Mouse (Mus musculus): Measurements from ENCODE around the gene Fbxl21. TPM values are rescaled to one million over a fixed set of nuclear protein-coding genes. Genes with fewer than 3 reads are reported as not detected.

The Fbxl21 gene
- polyA plus RNA-seq, 1 experiment from 2014 or later, result 1.5 TPM

GRCm38 (mm10) chr13:56580450-56580849 is 58.2 kb downstream of the Fbxl21 start:
- WGBS, result 86% methylated on average over 5 of the region's 5 CpGs
- Histone ChIP-seq H3K36me3 (ENCODE audit: control insufficient read depth, insufficient read depth, low read length) (no peaks in the 10 kb centered on the region), H3K4me2 (ENCODE audit: low read length) (no peak overlapping the region), H3K4me1 (ENCODE audit: control insufficient read depth in 2 of 2, insufficient read depth in 2 of 2, low read length in 2 of 2) (peaks cover 18 to 19% of the 10 kb centered on the region in 2 experiments), H3K27me3 (ENCODE audit: control insufficient read depth, insufficient read depth, low read length) (no peaks in the 10 kb centered on the region), H3K9me3 (ENCODE audit: control insufficient read depth, low read length) (no peaks in the 10 kb centered on the region), H3K4me3 (ENCODE audit: control insufficient read depth in 1 of 2, insufficient read depth in 1 of 2, low read depth in 1 of 2, low read length in 2 of 2) (no peak overlapping the region), H3K27ac (replicated peaks in 1 of 2; ENCODE audit: control insufficient read depth in 1 of 2, insufficient read depth in 1 of 2, low read depth in 2 of 2, low read length in 2 of 2) (no peak overlapping the region), H3K9ac (ENCODE audit: low read length) (no peak overlapping the region)
- ATAC-seq (ENCODE audit: insufficient number of reproducible peaks, insufficient read depth, low FRiP score, low read depth), result no peak

GRCm38 (mm10) chr13:56581512-56581911 is 59.2 kb downstream of the Fbxl21 start:
- Histone ChIP-seq H3K9ac (ENCODE audit: low read length) (no peak overlapping the region), H3K4me3 (ENCODE audit: control insufficient read depth in 1 of 2, insufficient read depth in 1 of 2, low read depth in 1 of 2, low read length in 2 of 2) (no peak overlapping the region), H3K27ac (replicated peaks in 1 of 2; ENCODE audit: control insufficient read depth in 1 of 2, insufficient read depth in 1 of 2, low read depth in 2 of 2, low read length in 2 of 2) (peak overlapping the region; percentile 64 to 86), H3K4me2 (ENCODE audit: low read length) (no peak overlapping the region), H3K4me1 (ENCODE audit: control insufficient read depth in 2 of 2, insufficient read depth in 2 of 2, low read length in 2 of 2) (peaks cover 15 to 18% of the 10 kb centered on the region in 2 experiments), H3K36me3 (ENCODE audit: control insufficient read depth, insufficient read depth, low read length) (no peaks in the 10 kb centered on the region), H3K27me3 (ENCODE audit: control insufficient read depth, insufficient read depth, low read length) (no peaks in the 10 kb centered on the region), H3K9me3 (ENCODE audit: control insufficient read depth, low read length) (no peaks in the 10 kb centered on the region)
- ATAC-seq (ENCODE audit: insufficient number of reproducible peaks, insufficient read depth, low FRiP score, low read depth), result peak; percentile 10; the same call in 1 of the 2 replicates
- 14% methylated on average over 3 of the region's 3 CpGs for WGBS

- no peaks in the 10 kb centered on the region for H3K27me3 ChIP-seq (ENCODE audit: control insufficient read depth, insufficient read depth, low read length)
- WGBS, result 11% methylated on average over 6 of the region's 6 CpGs
- no peaks in the 10 kb centered on the region for H3K36me3 ChIP-seq (ENCODE audit: control insufficient read depth, insufficient read depth, low read length)
- no peak overlapping the region for H3K4me3 ChIP-seq (ENCODE audit: control insufficient read depth in 1 of 2, insufficient read depth in 1 of 2, low read depth in 1 of 2, low read length in 2 of 2)
- peaks cover 15 to 18% of the 10 kb centered on the region in 2 experiments for H3K4me1 ChIP-seq (ENCODE audit: control insufficient read depth in 2 of 2, insufficient read depth in 2 of 2, low read length in 2 of 2)
- peak overlapping the region; percentile 48 for H3K4me2 ChIP-seq (ENCODE audit: low read length)
- H3K27ac ChIP-seq (replicated peaks in 1 of 2; ENCODE audit: control insufficient read depth in 1 of 2, insufficient read depth in 1 of 2, low read depth in 2 of 2, low read length in 2 of 2), result peak overlapping the region; percentile 72 to 86
- H3K9ac ChIP-seq (ENCODE audit: low read length), result peak overlapping the region; percentile 46
- peak; percentile 87 for ATAC-seq (ENCODE audit: insufficient number of reproducible peaks, insufficient read depth, low FRiP score, low read depth)
- no peaks in the 10 kb centered on the region for H3K9me3 ChIP-seq (ENCODE audit: control insufficient read depth, low read length)
Observed at GRCm38 (mm10) chr13:56581961-56582434, 59.7 kb downstream of the Fbxl21 start.

GRCm38 (mm10) chr13:56582720-56583119 is 60.4 kb downstream of the Fbxl21 start:
- 45% methylated on average over 3 of the region's 3 CpGs for WGBS
- ATAC-seq (ENCODE audit: insufficient number of reproducible peaks, insufficient read depth, low FRiP score, low read depth), result no peak
- no peak overlapping the region for H3K4me2 ChIP-seq (ENCODE audit: low read length)

GRCm38 (mm10) chr13:56586046-56586445 is 63.8 kb downstream of the Fbxl21 start:
- Histone ChIP-seq H3K9ac (ENCODE audit: low read length) (no peak overlapping the region), H3K36me3 (ENCODE audit: control insufficient read depth, insufficient read depth, low read length) (no peaks in the 10 kb centered on the region), H3K4me3 (ENCODE audit: control insufficient read depth in 1 of 2, insufficient read depth in 1 of 2, low read depth in 1 of 2, low read length in 2 of 2) (no peak overlapping the region), H3K9me3 (ENCODE audit: control insufficient read depth, low read length) (no peaks in the 10 kb centered on the region), H3K4me2 (ENCODE audit: low read length) (no peak overlapping the region), H3K27me3 (ENCODE audit: control insufficient read depth, insufficient read depth, low read length) (no peaks in the 10 kb centered on the region), H3K27ac (replicated peaks in 1 of 2; ENCODE audit: control insufficient read depth in 1 of 2, insufficient read depth in 1 of 2, low read depth in 2 of 2, low read length in 2 of 2) (no peak overlapping the region; a peak in 1 of 4 replicates), H3K4me1 (ENCODE audit: control insufficient read depth in 2 of 2, insufficient read depth in 2 of 2, low read length in 2 of 2) (peaks cover 29 to 39% of the 10 kb centered on the region in 2 experiments)
- WGBS, result 59% methylated on average over 3 of the region's 3 CpGs
- no peak for ATAC-seq (ENCODE audit: insufficient number of reproducible peaks, insufficient read depth, low FRiP score, low read depth)

More at GRCm38 (mm10) chr13:56582720-56583119, 60.4 kb downstream of the Fbxl21 start:
- peak overlapping the region in 1 of 2 experiments; percentile 57; a peak in 2 of 4 replicates for H3K27ac ChIP-seq (replicated peaks in 1 of 2; ENCODE audit: control insufficient read depth in 1 of 2, insufficient read depth in 1 of 2, low read depth in 2 of 2, low read length in 2 of 2)
- no peak overlapping the region for H3K4me3 ChIP-seq (ENCODE audit: control insufficient read depth in 1 of 2, insufficient read depth in 1 of 2, low read depth in 1 of 2, low read length in 2 of 2)
- peaks cover 15 to 18% of the 10 kb centered on the region in 2 experiments for H3K4me1 ChIP-seq (ENCODE audit: control insufficient read depth in 2 of 2, insufficient read depth in 2 of 2, low read length in 2 of 2)
- H3K9me3 ChIP-seq (ENCODE audit: control insufficient read depth, low read length), result no peaks in the 10 kb centered on the region
- no peaks in the 10 kb centered on the region for H3K36me3 ChIP-seq (ENCODE audit: control insufficient read depth, insufficient read depth, low read length)
- H3K27me3 ChIP-seq (ENCODE audit: control insufficient read depth, insufficient read depth, low read length), result no peaks in the 10 kb centered on the region
- no peak overlapping the region for H3K9ac ChIP-seq (ENCODE audit: low read length)

Other genes starting within 250 kb of the Fbxl21 start
- 0.18 and 0.59 TPM in 2 replicates for gene Cxcl14, start 225.9 kb upstream of the Fbxl21 start, polyA plus RNA-seq (2014; fragmentation: Nextera tagmentation; extraction: Ambion mirVana)
- gene Gm3045, start 95.9 kb upstream of the Fbxl21 start, polyA plus RNA-seq (2014; fragmentation: Nextera tagmentation; extraction: Ambion mirVana), result not detected in 2 replicates
- gene Slc25a48, start 84.1 kb upstream of the Fbxl21 start, polyA plus RNA-seq (2014; fragmentation: Nextera tagmentation; extraction: Ambion mirVana), result not detected in 2 replicates
- gene Il9, start 40.2 kb upstream of the Fbxl21 start, polyA plus RNA-seq (2014; fragmentation: Nextera tagmentation; extraction: Ambion mirVana), result not detected in 2 replicates
- not detected in 2 replicates for gene Lect2, start 26.0 kb downstream of the Fbxl21 start, polyA plus RNA-seq (2014; fragmentation: Nextera tagmentation; extraction: Ambion mirVana)
- gene Tgfbi, start 87.1 kb downstream of the Fbxl21 start, polyA plus RNA-seq (2014; fragmentation: Nextera tagmentation; extraction: Ambion mirVana), result 37.7 and 46.2 TPM in 2 replicates
- 27.1 TPM in 2 replicates for gene Smad5, start 180.5 kb downstream of the Fbxl21 start, polyA plus RNA-seq (2014; fragmentation: Nextera tagmentation; extraction: Ambion mirVana)
- gene Gm45623, start 231.4 kb downstream of the Fbxl21 start, polyA plus RNA-seq (2014; fragmentation: Nextera tagmentation; extraction: Ambion mirVana), result not detected in 2 replicates